Mouse (Mus musculus): Measurements from ENCODE around the gene Ctdsp1.

GRCm38 (mm10) chr1:74439166-74439876 is 48.0 kb downstream of the Ctdsp1 start:
- TF ChIP-seq POLR2A (IDR thresholded peaks at IDR 0.05; ENCODE audit: extremely low read depth, insufficient read depth, low read length) (no peak), CTCF (IDR thresholded peaks at IDR 0.05; ENCODE audit: low read depth, low read length) (no peak)

All from liver, adult 2 months (tissue).